Mouse (Mus musculus) kidney, embryonic 16.5 days (tissue): ENCODE data around the gene Ubxn2a. TPM values are rescaled to one million over a fixed set of nuclear protein-coding genes. Genes with fewer than 3 reads are reported as not detected.

ENCODE experiments used
- ATAC-seq: fragments of 200-750 bp; cut with Nextera tagmentation; 2 replicates; pipeline ENCODE4 v1.8.0; 2017; ENCODE audit warnings: moderate TSS enrichment; ENCODE audit not compliant: low FRiP score, low TSS enrichment
- H3K27ac ChIP-seq: fragments of 300-500 bp; sonication (generic); 2 replicates; pipeline ENCODE4 v1.5.1; 2014; ENCODE audit warnings: low read length
- H3K27me3 ChIP-seq: fragments of 300-500 bp; sonication (generic); 2 replicates; pipeline ENCODE4 v1.6.1; 2014; ENCODE audit warnings: low read length, control low read depth, mixed read lengths; ENCODE audit not compliant: insufficient read depth
- H3K36me3 ChIP-seq: fragments of 300-500 bp; sonication (generic); 2 replicates; pipeline ENCODE4 v1.6.1; 2014; ENCODE audit warnings: low read length, control low read depth, mixed read lengths; ENCODE audit not compliant: insufficient read depth
- H3K4me1 ChIP-seq: fragments of 300-500 bp; sonication (generic); 2 replicates; pipeline ENCODE4 v1.6.1; 2014; ENCODE audit warnings: low read length, control low read depth, mixed read lengths; ENCODE audit not compliant: insufficient read depth
- H3K4me2 ChIP-seq: fragments of 300-500 bp; sonication (generic); replicated peaks from 2 replicates; pipeline ENCODE4 v1.6.1; 2014; ENCODE audit warnings: low read depth, low read length
- H3K4me3 ChIP-seq: fragments of 300-500 bp; sonication (generic); 2 replicates; pipeline ENCODE4 v1.5.1; 2014; ENCODE audit warnings: mild to moderate bottlenecking, low read length
- H3K9ac ChIP-seq: fragments of 300-500 bp; sonication (generic); replicated peaks from 2 replicates; pipeline ENCODE4 v1.6.1; 2014; ENCODE audit warnings: low read length
- H3K9me3 ChIP-seq: fragments of 300-500 bp; sonication (generic); 2 replicates; pipeline ENCODE4 v1.6.1; 2016; ENCODE audit warnings: low read length, control low read depth
- WGBS: fragments of 180-500 bp; shearing (Covaris S2); extraction: QIAGEN DNeasy Blood & Tissue Kit; methylation state at CpG from one replicate; pipeline ENCODE4 v1.1.7; 2014; 5-methylcytosine and 5-hydroxymethylcytosine counted together
- polyA plus RNA-seq: library from polyadenylated mRNA; unstranded; fragments of >200 nt; fragmentation: Nextera tagmentation; extraction: Ambion mirVana; gene quantifications from 2 replicates; pipeline ENCODE4 v1.2.1, GENCODE M21; 2015

Ubxn2a gene
- polyA plus RNA-seq, 1 experiment from 2014 or later: 26.3 TPM

DNA sequence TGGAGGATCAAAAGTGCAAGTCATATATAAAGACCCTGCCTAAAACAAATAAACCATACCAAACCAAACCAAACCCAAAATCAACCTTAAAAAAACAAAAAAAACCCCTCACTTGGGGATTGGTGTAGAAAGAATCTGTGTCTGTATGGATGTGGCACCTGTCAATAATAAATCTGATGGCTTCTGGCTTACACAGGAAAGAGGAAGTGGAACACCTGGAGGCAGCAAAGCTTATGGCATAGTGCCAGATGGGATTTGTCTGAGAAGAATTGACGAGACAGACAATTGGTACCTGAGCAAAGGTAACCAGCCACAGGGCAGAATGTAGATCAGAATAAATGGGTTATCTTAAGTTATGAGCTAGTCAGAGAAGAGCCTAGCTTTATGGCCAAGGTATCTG is 22.4 kb downstream of the Ubxn2a start:
- no peak for ATAC-seq
- Histone ChIP-seq H3K9ac (no peak overlapping the region), H3K4me2 (no peak overlapping the region), H3K9me3 (no peaks in the 10 kb centered on the region), H3K27me3 (no peaks in the 10 kb centered on the region), H3K4me1 (no peaks in the 10 kb centered on the region), H3K4me3 (no peak overlapping the region), H3K36me3 (peaks cover 10% of the 10 kb centered on the region; the same call in 1 of the 2 replicates), H3K27ac (no peak overlapping the region)
- WGBS: 61% methylated on average over 1 of the region's 1 CpGs

GRCm38 (mm10) chr12:4882086-4882485 is 25.4 kb downstream of the Ubxn2a start:
- WGBS: 90% methylated on average over 2 of the region's 2 CpGs
- ATAC-seq: no peak

GRCm38 (mm10) chr12:4879048-4879447 is 28.5 kb downstream of the Ubxn2a start:
- 91% methylated on average over 5 of the region's 5 CpGs for WGBS
- H3K9ac ChIP-seq: no peak overlapping the region
- peaks cover 23% of the 10 kb centered on the region for H3K36me3 ChIP-seq
- no peak overlapping the region for H3K4me2 ChIP-seq
- no peaks in the 10 kb centered on the region for H3K27me3 ChIP-seq
- no peak overlapping the region for H3K27ac ChIP-seq
- H3K4me1 ChIP-seq: peaks cover under 1% of the 10 kb centered on the region; the same call in 1 of the 2 replicates
- ATAC-seq: no peak
- no peak overlapping the region for H3K4me3 ChIP-seq
- no peaks in the 10 kb centered on the region; the same call in 1 of the 2 replicates for H3K9me3 ChIP-seq

More at GRCm38 (mm10) chr12:4882086-4882485, 25.4 kb downstream of the Ubxn2a start:
- Histone ChIP-seq H3K4me2 (no peak overlapping the region), H3K9me3 (no peaks in the 10 kb centered on the region; the same call in 1 of the 2 replicates), H3K9ac (no peak overlapping the region), H3K27me3 (no peaks in the 10 kb centered on the region), H3K36me3 (peaks cover 23% of the 10 kb centered on the region), H3K27ac (no peak overlapping the region), H3K4me3 (no peak overlapping the region), H3K4me1 (no peaks in the 10 kb centered on the region)

DNA sequence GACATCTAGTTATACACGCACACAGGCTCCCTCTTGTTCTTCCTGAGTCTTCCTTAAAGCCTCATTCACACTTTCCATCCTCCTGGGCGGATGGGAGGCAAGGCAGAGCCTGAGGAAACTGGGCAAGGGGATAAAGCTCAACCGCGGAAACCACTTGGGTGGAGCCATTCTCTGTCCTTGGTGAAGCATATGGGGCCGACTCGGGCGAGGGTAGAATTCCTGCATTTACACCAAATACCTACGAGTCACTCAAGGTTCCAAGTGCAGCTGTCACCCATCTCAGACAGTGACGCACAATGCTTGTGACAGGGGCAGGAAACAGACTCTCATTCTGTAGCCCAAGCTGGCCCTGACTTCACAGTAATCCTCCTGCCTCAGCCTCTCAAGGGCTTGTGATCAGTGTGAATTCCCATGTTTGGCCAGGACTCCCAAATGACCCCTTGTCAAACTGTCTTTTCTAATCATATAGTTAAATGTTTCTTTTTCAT is 29.2 kb downstream of the Ubxn2a start:
- Histone ChIP-seq H3K36me3 (peaks cover 23% of the 10 kb centered on the region), H3K4me2 (no peak overlapping the region), H3K9ac (no peak overlapping the region), H3K4me3 (no peak overlapping the region), H3K27me3 (peaks cover 3% of the 10 kb centered on the region; the same call in 1 of the 2 replicates), H3K9me3 (no peaks in the 10 kb centered on the region; the same call in 1 of the 2 replicates), H3K27ac (no peak overlapping the region), H3K4me1 (peaks cover 5% of the 10 kb centered on the region; the same call in 1 of the 2 replicates)
- 89% methylated on average over 9 of the region's 9 CpGs for WGBS
- ATAC-seq: no peak

- peaks cover 13% of the 10 kb centered on the region for H3K36me3 ChIP-seq
- H3K27me3 ChIP-seq: peaks cover 10% of the 10 kb centered on the region; the same call in 1 of the 2 replicates
- H3K4me2 ChIP-seq: no peak overlapping the region
- no peak overlapping the region for H3K27ac ChIP-seq
- H3K4me1 ChIP-seq: peaks cover 5% of the 10 kb centered on the region; the same call in 1 of the 2 replicates
- no peak overlapping the region for H3K9ac ChIP-seq
- WGBS: 90% methylated on average over 8 of the region's 8 CpGs
- no peak for ATAC-seq
- H3K9me3 ChIP-seq: no peaks in the 10 kb centered on the region; the same call in 1 of the 2 replicates
- no peak overlapping the region for H3K4me3 ChIP-seq
Measured at GRCm38 (mm10) chr12:4875623-4876022, 31.9 kb downstream of the Ubxn2a start.

DNA sequence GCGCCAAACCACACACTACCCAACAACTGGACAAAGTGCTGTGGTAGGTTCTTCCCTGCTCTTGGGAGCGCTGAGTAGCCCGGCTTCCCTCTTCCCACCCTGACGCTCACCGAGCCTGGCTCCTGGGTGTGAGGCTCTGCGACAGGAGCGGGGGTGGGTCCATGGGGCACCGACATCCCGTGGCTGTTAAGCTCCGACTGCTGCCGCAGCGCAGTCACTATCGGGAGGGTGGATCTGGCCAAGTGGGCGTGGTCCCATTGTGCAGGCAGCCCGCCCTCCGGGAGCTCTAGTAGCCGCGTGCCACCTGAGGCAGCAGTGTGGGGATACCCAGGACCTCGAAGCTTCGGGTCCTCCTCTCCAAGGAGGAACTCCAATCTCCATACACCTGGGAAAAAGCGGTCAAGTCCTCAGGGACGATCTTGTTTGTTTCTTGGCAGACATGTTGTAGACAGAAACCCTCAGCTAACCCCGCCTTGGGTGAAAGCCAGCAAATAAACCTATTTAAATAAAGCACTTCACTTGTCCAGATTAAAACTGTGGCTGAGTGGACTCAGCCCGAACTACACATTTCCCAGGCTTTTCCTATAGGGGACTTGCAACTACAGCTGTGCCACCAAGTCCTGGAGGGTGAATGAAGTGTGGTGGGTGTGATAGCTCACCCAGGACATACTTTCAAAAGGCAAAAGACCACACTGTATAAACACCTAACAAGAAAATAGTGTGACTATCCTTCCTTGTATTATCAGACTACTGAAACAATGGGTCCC is 33.2 kb downstream of the Ubxn2a start, which contains the start of gene Mfsd2b:
Gene Mfsd2b (minus strand): TSS at position 199 of the 767 bp plus-strand sequence.
- Histone ChIP-seq H3K36me3 (peaks cover 9% of the 10 kb centered on the region), H3K9ac (peak within 1 kb of the TSS; percentile 19; the same call in 1 of the 2 replicates), H3K4me2 (peak within 1 kb of the TSS; percentile 64), H3K9me3 (no peaks in the 10 kb centered on the region; the same call in 1 of the 2 replicates), H3K27ac (no peak within 1 kb of the TSS), H3K4me3 (peak within 1 kb of the TSS; percentile 33), H3K27me3 (peaks cover 10% of the 10 kb centered on the region; the same call in 1 of the 2 replicates), H3K4me1 (peaks cover 5% of the 10 kb centered on the region; the same call in 1 of the 2 replicates)
- WGBS: 3% methylated on average over 24 of the region's 24 CpGs
- ATAC-seq: peak; percentile 94

DNA sequence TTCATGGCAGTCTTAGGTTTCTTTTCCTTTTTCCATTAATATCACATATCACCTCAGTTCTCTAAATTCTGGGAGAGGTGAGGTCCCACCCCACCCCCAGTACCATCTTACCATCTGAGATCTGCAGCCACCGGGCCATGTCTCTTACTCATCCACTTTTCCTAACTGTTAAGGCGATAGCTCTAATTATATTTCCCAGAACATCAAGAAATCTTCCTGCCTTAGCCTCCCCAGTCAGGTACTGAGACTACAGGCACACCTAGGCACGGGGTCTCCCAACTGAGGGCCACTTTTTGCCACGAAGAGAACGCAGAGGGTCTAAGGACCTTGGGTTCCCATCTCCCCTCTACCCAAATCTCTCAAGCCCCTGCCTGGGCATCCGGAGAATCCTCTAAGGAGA is 34.0 kb downstream of the Ubxn2a start:
- peaks cover 10% of the 10 kb centered on the region; the same call in 1 of the 2 replicates for H3K27me3 ChIP-seq
- 80% methylated on average over 6 of the region's 6 CpGs for WGBS
- 0 out of 2 replicates have a peak, but pooled peaks cover 3% of the 10 kb centered on the region for H3K36me3 ChIP-seq
- no peaks in the 10 kb centered on the region for H3K9me3 ChIP-seq
- no peak overlapping the region for H3K27ac ChIP-seq
- peaks cover 5% of the 10 kb centered on the region; the same call in 1 of the 2 replicates for H3K4me1 ChIP-seq
- peak overlapping the region; percentile 64 for H3K4me2 ChIP-seq
- peak overlapping the region; percentile 33 for H3K4me3 ChIP-seq
- H3K9ac ChIP-seq: peak overlapping the region; percentile 19; the same call in 1 of the 2 replicates
- ATAC-seq: no peak

DNA sequence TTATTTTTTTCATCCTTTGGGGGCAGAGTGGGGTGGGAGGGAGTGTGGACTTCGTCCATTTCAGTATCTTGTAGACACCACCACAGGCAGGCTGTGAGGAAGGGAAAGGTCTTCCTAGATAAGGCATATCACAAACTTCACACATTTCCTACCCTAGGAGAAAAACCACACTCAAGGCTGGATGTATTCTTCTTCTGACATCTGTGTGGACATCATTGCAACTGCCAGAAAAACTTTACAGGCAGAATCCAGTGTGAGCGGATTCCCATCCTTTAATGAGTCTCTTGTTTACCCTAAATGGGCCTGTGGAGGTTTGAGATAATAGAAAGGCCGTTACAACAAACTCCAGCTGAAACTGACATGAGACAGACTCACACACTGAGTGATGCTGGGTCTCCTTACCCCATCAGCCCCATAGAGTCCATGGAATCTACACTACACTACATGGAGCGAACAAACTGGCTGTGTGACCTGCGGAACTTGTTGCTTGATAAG is 34.5 kb downstream of the Ubxn2a start:
- 77% methylated on average over 5 of the region's 5 CpGs for whole genome bisulfite sequencing
- no peaks in the 10 kb centered on the region for H3K9me3 ChIP-seq
- H3K4me3 ChIP-seq: no peak overlapping the region
- no peak overlapping the region for H3K9ac ChIP-seq
- no peaks in the 10 kb centered on the region for H3K36me3 ChIP-seq
- H3K27ac ChIP-seq: no peak overlapping the region
- H3K4me1 ChIP-seq: peaks cover 5% of the 10 kb centered on the region; the same call in 1 of the 2 replicates
- H3K4me2 ChIP-seq: no peak overlapping the region
- peaks cover 10% of the 10 kb centered on the region; the same call in 1 of the 2 replicates for H3K27me3 ChIP-seq
- ATAC-seq: no peak

DNA sequence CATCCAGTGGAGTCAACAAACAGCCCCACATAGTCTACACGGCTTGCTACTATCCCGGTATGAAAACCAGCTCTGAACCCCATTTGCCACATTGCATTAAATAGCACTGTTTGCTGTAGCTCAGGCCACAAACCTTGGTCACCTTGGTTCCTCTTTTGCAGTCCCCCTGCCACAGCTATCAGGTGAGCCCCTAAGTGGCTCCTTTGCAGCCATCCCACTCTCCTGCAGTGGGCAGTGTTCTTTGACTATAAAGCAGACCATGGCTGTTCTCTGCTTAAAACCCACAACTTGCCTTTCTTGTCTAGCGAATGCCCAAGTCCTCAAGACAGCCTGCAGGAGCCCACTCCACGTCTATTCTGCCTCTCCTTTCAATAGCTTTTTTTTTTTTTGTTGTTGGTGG is 35.2 kb downstream of the Ubxn2a start:
- Histone ChIP-seq H3K36me3 (no peaks in the 10 kb centered on the region), H3K4me2 (no peak overlapping the region), H3K27me3 (peaks cover 10% of the 10 kb centered on the region; the same call in 1 of the 2 replicates), H3K27ac (no peak overlapping the region), H3K9ac (no peak overlapping the region), H3K9me3 (no peaks in the 10 kb centered on the region), H3K4me1 (peaks cover 5% of the 10 kb centered on the region; the same call in 1 of the 2 replicates), H3K4me3 (no peak overlapping the region)
- WGBS: 65% methylated on average over 4 of the region's 4 CpGs
- no peak for ATAC-seq
